Mouse (Mus musculus) MEL-GATA-1-ER (cell line): ENCODE results near the gene Cmya5.
"Not testable (repeated sequence)": the region's sequence is repeated elsewhere in the genome, so short reads cannot be mapped to it uniquely, and the experiment has no call there.

ENCODE experiments used
- DNase-seq: peaks from one replicate; pipeline ENCODE4 v3.0.0-alpha.2; 2012; ENCODE audit warnings: low read depth; ENCODE audit errors: extremely low read depth

The Cmya5 gene

DNA sequence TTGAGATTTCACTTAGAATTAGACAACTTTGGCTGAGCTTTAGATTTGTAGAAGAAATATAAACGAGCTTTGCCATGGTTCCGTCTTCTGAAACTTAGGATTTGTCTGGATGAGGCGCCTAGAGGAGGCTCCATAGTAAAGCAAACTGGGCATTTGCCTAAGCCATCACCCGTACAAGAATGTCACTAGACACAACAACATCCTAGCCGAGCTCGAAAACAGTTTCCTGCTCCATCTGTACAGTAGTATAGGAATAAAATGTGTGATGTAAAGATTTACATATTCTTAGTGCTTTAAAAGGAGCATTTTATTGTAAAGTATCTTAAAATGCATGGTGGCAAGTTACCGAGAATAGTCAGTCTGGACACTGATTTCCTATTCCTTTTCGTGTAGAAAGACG is 22.2 kb downstream of the Cmya5 start:
- no peak for DNase-seq

DNA sequence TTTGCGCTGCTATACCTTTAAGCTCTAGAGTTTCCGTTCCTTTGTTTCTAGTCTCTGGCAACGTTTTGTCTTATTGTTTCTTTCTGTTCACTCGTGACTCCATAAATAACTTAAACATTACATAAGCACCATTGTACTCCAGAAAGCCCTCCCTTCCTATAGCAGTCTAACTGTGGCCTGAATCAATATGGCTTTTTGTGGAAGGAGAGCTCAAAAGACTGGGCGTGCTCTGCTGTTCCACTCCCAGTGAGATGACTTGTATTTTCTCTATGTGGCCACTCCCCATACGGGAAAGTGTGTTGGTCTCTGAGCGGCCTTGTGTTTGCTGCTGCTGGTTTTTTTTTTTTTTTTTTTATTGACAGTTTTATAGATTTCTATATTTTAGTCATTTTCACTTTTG is 27.3 kb downstream of the Cmya5 start:
- DNase-seq: no peak

DNA sequence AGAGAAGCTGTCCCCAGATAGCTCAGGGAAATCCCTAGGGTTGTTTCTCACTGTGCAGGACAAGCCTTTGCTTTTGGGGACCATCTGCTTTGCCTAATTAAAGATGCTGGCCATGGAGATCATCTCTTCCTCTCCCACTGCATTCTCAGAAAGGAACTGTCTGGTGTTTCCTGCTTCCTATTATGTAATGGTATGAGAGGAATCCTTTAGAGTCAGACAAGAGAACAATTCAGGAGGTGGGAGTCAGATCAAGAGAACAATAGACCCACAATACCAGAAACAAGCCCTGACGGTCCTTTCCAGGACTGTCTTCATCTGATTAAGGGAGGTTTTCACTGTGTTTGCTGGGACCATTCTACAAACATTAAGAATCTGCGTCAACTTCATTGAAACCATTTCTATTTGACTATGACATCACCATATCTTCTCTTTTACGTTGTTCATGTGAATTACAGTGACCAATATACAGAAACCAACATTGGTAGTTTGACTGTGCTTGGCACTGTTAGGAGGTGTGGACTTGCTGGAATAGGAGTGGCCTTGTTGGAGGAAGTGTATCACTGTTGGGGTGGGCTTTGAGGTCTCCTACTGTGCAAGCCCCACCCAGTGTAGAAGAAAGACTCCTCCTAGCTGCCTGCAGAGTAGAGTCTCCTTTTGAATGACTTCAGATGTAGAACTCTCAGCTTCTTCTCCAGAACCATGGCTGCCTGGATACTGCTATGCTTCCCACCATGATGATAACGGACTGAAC is 42.0 kb downstream of the Cmya5 start:
- DNase-seq: no peak

DNA sequence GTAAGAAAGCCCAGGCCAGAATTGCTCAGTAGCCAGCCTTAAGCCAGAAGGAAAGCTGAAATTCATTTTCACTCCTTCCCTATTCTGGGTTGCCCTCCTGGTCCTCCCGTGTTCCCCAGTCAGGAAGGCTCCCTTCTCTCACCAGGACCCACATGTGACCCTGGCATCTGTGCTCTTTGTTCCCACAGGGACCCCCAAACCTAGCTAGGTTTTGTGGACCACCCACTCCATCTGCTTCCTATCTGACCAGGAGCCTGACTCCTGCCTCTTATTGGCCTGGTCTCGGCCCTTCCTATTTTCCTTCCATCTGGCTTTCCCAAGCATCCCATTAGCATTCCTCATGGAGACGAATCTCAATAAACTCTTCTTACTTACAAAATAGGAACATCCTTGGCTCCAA is 45.9 kb downstream of the Cmya5 start:
- no peak for DNase-seq

DNA sequence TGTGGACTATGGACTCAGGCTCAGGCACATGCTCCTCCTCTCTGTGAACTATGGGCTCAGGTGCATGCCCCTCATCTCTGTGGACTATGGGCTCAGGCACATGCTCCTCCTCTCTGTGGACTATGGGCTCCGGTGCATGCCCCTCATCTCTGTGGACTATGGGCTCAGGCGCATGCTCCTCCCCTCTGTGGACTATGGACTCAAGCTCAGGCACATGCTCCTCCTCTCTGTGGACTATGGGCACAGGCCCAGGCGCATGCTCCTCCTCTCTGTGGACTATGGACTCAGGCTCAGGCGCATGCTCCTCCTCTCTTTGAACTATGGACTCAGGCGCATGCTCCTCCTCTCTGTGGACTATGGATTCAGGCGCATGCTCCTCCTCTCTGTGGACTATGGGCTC is 47.9 kb downstream of the Cmya5 start:
- no peak for DNase-seq

DNA sequence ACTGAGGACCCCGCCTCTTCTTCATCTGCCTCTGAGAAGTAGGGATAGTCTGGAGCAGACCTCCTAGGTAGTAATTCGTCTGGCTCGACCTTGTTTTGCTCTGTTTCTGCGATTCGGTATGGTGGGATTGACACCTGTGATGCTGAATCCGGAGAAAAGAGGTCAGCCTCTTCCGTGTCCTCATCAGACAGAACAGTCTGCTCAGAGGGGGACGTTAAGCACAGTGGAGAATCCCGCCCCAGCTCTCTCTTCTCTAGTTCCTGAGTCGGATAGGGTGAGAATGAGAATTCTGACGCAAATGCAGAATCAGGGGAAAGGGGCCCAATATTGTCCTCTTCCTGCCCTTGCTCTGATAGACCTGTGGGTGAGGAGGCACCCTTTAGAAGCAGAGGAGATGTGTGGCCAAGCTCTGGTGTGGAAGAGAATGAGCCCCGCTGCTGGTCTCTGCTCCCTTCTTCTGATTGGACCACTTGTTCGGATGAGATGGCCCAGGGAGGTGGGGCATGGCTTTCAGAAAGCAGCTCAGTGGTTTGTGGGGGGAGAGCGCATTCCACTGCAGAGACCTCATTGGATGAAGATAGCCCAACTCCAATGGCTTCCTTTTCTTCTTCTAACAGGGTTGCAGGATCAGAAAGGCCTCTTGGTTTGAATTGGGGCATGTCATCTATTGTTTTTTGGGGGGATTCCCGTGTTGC is 49.3 kb downstream of the Cmya5 start:
- no peak for DNase-seq

DNA sequence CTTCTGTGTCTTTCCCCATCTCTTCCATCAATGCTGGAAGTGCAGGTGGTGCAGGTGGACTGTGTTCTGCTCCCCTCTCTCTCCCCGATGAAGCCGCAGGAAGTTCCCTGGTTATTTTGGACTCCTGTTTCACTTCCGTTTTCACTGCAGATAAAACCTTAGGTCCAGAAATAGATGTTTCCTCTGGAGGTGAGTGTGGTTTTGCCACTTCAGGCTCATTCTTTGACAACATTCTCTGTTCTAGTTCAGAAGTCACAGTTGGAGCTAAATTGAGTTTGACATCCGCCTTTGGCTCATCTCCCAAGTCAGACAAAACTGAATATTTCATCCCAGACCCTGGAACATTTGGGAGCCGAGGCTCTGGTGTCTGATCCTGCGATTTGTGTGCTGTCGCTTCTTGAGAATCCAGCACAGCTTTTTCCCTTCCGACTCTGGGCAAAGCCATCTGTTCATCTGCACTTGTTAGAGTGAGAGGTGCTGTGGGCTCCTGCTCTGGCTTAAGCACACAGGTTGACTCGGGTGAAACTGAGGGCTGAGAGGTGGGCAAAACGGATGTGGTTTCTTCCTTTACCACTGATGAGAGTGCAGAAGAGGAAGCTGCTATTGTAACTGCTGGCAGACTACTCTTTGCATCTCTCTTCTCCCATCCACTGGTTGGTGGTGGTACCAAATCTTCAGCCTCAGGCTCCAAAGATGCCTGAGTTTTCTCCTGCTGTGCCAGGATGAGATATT is 50.2 kb downstream of the Cmya5 start:
- no peak for DNase-seq

DNA sequence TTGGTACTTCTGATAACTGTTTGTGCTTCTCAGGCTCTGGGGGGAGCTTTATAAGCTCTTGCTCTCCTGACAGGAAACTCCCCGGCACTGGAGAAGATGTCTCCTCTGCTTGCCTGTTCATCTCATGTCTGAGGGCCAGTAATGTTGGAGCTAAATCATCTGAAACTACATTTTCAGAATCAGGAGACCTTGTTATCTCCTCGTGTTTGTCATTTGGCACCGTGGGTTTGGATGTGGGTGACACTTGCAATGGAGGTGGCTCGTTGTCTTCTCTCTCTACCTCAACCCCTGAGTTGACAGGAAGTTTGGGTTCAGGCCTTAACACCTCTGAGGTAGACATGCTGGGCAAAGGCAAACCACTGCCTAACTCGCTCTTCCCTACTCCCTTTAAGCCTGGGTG is 50.8 kb downstream of the Cmya5 start:
- DNase-seq: no peak

DNA sequence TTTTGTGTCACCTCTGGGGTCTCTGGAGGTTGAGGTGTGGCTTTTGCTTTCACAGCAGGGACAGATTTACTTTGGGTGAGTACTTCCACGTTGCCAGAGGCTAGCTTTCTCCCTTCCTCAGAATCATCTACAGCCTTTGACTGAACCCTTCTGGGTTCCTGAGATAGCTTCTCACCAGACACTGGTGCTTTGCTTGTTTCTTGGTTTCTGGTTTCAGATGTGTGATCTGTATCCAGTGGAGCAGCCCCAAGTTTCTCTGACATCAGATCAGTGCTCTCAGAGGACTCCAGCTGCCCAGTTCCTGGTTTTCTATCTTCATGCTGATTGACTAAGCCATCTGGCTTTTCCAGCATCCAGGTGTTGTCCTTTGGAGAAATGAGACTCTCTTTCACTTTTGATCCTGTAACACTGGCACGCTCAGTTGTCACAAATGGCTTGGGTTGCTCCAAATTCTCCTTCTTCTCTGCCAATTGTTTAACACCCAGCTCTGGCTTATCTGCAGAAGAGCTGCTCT is 51.6 kb downstream of the Cmya5 start:
- no peak for DNase-seq

DNA sequence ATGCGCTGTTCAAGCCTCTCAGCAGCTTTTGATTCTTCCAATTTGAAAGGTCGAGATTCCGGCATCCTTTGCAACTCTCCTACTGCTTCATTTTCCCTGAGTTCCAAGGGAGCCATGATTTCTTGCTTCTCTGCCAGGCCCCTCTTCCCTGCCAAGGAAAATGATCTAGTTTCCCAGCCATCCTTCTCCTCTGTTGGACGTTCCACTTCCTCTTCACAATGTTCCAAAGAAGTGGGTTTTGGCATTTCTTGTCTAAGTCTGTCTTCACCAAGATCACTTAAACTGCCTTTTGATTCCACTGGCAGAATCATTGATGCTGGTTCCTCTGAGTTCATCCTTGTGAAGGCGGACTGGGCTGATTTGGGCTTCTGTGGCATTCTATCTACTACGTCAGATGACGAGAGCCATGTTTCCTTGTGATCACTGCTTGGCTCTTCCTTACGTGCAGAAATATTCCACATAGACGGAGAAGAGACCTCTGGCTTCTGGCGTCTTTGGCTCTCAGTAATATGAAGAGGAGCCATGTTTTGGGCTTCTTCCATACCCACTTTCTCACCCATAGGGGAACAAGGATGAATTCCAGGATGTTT is 52.6 kb downstream of the Cmya5 start:
- DNase-seq: no peak

DNA sequence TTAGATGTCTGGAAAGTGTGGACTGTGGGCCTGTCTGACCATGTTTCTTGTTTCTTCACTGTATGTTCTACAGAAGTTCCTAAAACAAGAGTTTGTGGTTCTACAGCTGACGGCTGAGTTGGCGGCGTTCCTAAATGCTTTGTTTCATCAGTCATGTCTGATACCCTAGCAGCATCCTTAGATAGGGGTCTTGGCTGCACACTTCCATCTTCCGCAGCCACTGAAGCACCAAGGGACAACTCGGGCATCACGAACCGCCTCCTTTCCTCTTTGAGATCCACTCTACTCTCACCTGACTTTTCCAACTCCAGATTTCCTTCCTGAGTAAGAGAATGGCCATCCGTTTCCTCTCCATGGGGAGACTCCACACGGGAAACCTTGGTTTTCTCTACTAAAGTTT is 53.3 kb downstream of the Cmya5 start:
- no peak for DNase-seq

DNA sequence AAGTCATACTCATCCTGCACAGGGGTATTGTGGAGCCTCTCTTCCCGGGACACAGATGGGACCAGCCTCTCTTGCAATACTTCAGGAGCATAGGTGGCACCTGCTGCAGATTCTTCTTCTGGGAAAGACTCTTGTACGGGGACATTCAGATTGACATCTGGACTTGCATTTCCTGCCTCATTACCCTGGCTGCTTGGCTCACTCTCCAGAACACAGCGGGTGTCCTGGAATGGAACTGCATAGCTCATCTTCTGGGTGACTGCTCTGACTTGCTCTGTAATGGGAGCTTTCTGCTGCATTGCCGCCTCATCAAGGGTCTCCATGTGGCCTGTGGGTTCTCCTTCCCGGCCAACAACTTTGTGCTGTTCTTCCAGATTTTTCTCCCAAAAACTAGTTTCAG is 55.0 kb downstream of the Cmya5 start:
- DNase-seq: no peak

DNA sequence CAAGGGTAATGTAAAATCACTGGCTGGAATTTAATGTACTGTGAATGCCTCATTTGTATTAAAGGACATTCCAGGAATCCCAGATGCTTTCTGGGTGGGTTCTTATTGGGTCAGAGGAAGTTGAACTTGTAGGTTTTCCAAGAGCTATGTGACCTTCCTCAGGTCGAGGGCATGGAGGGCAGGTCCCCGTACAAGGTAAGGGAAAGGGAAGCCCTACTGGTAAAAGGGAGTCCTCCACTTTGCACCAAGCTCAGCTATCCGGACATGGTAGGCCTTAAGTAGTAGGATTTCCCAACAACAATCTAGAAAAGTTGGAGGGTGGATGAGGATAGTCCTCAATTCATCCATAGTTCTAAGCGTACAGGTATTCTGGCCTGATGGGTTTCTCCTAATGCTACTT is 58.8 kb downstream of the Cmya5 start:
- DNase-seq: no peak

DNA sequence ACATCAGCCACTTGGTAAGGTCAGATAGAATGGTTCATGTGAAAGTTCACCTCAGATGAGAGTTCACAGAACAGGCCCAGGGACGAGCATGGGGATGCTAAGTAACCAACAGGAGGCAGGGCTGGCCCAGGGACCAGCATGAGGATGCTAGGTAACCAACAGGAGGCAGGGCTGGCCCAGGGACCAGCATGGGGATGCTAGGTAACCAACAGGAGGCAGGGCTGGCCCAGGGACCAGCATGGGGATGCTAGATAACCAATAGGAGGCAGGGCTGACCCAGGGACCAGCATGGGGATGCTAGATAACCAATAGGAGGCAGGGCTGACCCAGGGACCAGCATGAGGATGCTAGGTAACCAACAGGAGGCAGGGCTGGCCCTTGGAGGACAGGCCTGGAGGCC is 62.2 kb downstream of the Cmya5 start:
- not testable (repeated sequence) for DNase-seq

DNA sequence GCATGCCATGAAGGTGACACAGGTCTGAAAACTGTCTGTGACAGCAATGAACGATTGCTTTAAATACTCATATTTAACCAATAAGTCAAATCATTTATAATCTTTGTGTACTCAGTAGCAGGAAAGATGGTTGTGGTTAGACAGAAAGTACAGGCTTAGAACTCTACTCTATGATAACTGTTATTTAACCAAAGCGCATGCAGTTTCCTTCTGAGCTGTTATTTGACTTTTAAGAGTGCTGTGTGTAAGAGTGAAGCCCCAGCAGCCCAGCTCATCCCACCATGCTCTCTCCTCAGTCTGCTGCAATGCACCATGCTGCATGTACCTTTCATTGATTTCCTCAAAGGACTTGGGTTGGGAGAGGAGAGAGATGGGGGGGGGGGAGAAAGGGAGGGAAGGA is 63.7 kb downstream of the Cmya5 start:
- DNase-seq: no peak

DNA sequence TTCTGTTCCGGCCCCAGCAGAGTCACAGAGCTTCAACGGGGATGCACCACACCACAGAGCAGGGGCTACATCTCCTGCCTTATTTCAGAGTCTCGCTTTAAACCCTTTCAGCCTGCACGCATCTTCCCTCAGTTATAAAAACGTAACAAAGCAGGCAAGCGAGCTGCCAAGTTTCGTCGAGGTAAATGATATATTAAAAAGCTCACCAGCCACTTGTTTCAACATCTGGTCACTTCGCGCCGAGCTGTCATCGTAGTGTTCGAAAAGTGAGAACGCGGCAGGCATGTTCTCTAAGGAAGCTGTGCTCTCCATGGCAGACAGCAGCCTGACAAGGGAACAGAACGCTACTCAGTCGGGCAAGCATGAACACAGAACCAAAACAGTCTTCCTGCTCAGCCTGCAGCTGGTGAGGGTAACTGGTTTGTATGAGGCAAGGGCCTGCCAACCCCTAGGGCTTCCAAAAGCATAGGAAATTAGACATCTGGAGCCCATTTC is 70.3 kb downstream of the Cmya5 start:
- no peak for DNase-seq

DNA sequence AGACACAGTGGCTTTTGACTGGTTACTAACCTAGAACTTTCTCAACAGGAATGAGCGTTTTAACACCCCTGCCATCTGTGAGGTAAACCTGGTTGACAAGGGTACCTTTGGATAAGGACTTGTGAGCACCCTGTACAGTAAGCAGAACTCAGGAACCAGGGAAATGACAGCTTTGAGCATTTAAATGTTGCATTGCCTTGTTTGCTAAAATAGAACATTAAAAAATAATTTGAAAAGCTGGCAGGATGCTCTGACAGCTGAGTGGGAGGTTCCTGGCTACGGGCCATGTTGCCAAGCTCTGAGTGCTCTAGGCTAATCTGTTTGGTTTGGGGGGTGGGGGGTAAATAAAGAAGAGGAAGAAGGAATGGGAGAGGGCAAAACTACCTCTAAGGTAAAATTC is 70.9 kb downstream of the Cmya5 start:
- no peak for DNase-seq

DNA sequence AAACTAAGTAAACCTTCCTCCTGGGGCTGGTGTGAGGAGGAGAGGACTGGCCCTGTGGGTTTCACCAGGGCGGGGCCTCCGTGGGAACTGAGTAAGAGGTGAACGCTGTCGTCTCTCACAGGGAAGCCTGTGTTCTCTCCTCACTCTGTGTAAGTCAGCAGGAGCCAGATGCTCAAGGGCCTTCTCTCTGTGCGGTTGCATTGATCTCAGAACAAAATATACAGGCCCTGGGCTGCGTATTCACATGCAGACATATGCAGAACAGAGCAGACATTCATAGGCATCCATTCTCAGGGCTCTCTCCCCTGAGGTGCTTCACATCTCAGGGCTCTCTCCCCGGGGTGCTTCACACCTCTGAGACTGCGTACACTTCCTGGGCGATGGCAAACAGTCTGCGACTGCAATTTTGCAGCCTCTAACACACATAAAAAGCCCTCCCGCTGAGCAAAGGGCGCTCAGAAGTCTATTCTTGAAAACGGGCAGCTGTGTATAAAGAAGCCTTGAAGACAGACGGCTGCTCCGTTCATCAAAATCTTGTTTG is 71.6 kb downstream of the Cmya5 start:
- DNase-seq: no peak

DNA sequence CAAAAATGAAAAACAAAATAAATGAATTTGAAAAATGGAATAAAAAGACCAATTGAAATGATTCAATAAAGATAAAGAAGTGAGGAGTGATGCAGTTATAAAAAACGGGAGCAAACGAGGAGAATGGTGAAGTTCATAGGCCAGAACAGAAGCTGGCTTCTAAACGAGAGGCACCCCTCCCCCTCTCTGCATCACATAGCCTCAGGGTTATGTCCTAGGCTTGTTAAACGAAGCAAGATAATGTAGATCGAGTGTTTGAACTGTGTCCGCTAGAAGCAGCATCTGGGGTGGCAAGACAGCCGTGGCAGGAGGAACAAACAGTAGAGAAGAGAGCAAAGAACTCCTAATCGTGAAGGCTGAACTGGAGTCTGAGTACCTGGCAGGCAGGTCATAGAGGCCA is 74.1 kb downstream of the Cmya5 start:
- no peak for DNase-seq

DNA sequence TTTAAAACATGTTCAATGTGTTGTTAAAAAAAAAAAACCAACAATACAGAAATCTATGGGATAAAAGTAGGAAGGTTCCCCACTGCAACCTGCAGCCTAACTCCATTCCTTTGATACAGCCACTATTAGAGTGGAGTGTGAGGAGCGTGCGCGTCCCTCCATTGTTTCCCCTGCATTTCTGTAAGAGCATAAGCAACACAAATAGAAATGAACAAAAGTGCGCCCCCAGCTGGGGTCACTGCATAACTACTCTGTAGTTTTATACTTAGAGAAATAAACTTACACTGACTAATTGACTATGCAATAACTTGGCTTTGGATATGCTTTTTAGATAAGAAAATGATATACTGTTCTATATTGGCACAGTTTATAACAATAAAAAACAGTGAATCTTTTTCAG is 75.0 kb downstream of the Cmya5 start:
- DNase-seq: peak; percentile 21

DNA sequence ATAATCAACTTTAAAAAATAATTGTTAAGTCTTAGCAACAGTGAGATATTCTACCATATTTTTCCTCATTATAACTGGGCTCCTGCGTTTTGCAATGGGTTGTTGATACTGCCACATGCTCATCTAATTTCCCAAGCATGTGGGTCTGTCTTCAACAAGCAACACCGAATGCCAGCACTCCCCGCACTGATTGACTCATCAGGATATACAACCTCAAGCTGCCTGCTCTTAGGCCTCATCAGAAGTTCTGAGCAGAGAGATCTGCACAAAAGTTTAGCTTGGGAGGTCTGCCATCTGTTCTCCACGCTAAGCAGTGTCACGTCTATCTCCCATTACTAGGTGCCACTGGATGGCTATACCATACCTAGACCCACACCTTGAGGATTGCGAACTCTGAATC is 76.2 kb downstream of the Cmya5 start:
- DNase-seq: no peak
